ENCODE assay signal across 21 mouse cellular contexts in the genomic region with DNA sequence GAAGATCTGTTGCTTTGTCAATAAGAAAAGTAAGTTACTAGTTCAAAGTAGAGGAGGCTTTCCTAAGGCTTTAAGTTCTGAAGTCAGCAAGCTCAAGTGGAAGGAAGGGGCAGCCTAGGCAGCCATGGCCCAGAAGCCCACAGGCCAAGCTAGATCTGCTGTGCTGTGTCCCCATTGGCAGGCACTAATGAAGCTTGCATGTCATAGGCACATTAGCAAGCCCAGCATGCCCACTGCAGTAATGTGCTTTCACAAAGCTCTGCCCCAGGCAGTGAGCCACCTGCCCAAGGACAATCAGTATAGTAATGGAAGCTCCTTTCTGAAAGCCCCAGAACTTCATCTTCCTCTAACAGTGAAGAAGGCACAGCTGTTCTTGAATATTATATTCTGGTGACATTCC.
"Had no signal": no experiment of that assay in that cellular context is flagged by ENCODE, and none has a peak within 500 bp of the region (broad histone marks: within the 10 kb centered on the region; RNA-seq: fewer than 3 reads in every experiment).

No protein-coding gene starts in this region.

- H3K4me3 ChIP-seq: layer of hippocampus, adult 2 months; limb, embryonic 10.5 days; limb, embryonic 13.5 days; liver, embryonic 12.5 days; liver, embryonic 15.5 days; lung, embryonic 15.5 days; megakaryocyte, embryonic 14.5 days; midbrain, embryonic 13.5 days; myocyte; neural tube, embryonic 13.5 days had no signal

- H3K36me3 ChIP-seq: limb, embryonic 10.5 days; limb, embryonic 13.5 days; liver, embryonic 12.5 days; liver, embryonic 15.5 days; lung, embryonic 15.5 days; midbrain, embryonic 13.5 days; neural tube, embryonic 13.5 days had no signal

- ATAC-seq: intestine, postnatal 0 days; liver, embryonic 12.5 days; midbrain, embryonic 13.5 days had no signal

- DNase-seq: kidney, adult 2 months; kidney, postnatal 25 days; layer of hippocampus, adult 9-11 months; liver; lung, adult 18-20 months; lung, postnatal 10 days; lung, postnatal 36 days; thymus, adult 18-20 months; thymus, postnatal 36 days had no signal

- H3K9me3 ChIP-seq: limb, embryonic 10.5 days; liver, embryonic 12.5 days; liver, embryonic 15.5 days; lung, embryonic 15.5 days; midbrain, embryonic 13.5 days; neural tube, embryonic 13.5 days had no signal

- H3K4me1 ChIP-seq: limb, embryonic 10.5 days; limb, embryonic 13.5 days; liver, embryonic 12.5 days; liver, embryonic 15.5 days; lung, embryonic 15.5 days; megakaryocyte, embryonic 14.5 days; midbrain, embryonic 13.5 days; neural tube, embryonic 13.5 days had no signal

- H3K4me2 ChIP-seq: limb, embryonic 13.5 days; liver, embryonic 12.5 days; liver, embryonic 15.5 days; lung, embryonic 15.5 days; midbrain, embryonic 13.5 days; neural tube, embryonic 13.5 days had no signal

- H3K27ac ChIP-seq: kidney, postnatal 0 days; layer of hippocampus, adult 2 months; limb, embryonic 10.5 days; limb, embryonic 13.5 days; liver, embryonic 12.5 days; liver, embryonic 15.5 days; lung, embryonic 15.5 days; midbrain, embryonic 13.5 days; neural tube, embryonic 13.5 days had no signal

- H3K9ac ChIP-seq: limb, embryonic 13.5 days; liver, embryonic 12.5 days; liver, embryonic 15.5 days; lung, embryonic 15.5 days; midbrain, embryonic 13.5 days; neural tube, embryonic 13.5 days had no signal

- H3K27me3 ChIP-seq: limb, embryonic 13.5 days; liver, embryonic 12.5 days; liver, embryonic 15.5 days; lung, embryonic 15.5 days; megakaryocyte, embryonic 14.5 days; midbrain, embryonic 13.5 days; neural tube, embryonic 13.5 days had no signal
